Mouse (Mus musculus): ENCODE measurements around the gene Cttn.

DNA sequence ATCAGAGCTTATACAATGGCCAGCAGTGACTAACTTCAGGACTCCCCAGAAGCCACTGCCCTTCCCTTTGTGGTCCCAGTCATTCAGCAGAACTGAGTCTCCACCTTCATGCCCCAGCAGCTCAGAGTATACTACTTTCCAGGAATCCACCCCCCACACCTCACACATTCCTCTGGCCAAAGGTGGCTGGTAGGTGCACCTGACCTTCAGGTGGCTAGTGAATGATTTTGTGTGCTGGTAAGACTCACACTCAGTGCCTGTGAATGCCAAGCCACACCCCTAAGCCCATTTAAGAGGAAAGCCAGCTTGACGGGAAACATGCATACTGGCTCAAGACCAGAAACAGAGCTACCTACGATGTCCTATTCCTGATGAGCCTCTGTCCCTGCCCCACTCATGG, 37.9 kb downstream of the Cttn start:
- TF ChIP-seq POLR2A (IDR thresholded peaks at IDR 0.05; ENCODE audit: low read depth, low read length) (no peak), CTCF (IDR thresholded peaks at IDR 0.05; ENCODE audit: extremely low read depth, insufficient read depth, insufficient read length, insufficient replicate concordance) (no peak)
